Mouse (Mus musculus): ENCODE data around the gene Gm26602. TPM values are rescaled to one million over a fixed set of nuclear protein-coding genes. Genes with fewer than 3 reads are reported as not detected.
A peak's percentile ranks its signal among the peaks of the same experiment; 100 is the strongest.
"Not testable (repeated sequence)": the region's sequence is repeated elsewhere in the genome, so short reads cannot be mapped to it uniquely, and the experiment has no call there.

Gm26602 gene
- polyA plus RNA-seq, 1 experiment from 2014 or later: 6.0 TPM

- DNase-seq (ENCODE audit: low spot score) (no peak), ATAC-seq (no peak)
- WGBS: 9% methylated on average over 22 of the region's 22 CpGs
- Histone ChIP-seq H3K27me3 (replicated peaks; ENCODE audit: control insufficient read depth, insufficient read depth, low read length) (peaks cover 9% of the 10 kb centered on the region; the same call in 1 of the 2 replicates), H3K4me1 (ENCODE audit: control insufficient read depth, insufficient read depth, low read length) (peaks cover 3% of the 10 kb centered on the region; the same call in 1 of the 2 replicates), H3K4me3 (ENCODE audit: low read depth, low read length) (no peak overlapping the region), H3K9ac (ENCODE audit: low read length) (peak overlapping the region; percentile 7; the same call in 1 of the 2 replicates), H3K9me3 (replicated peaks; ENCODE audit: control insufficient read depth, low read length) (no peaks in the 10 kb centered on the region), H3K4me2 (ENCODE audit: low read length) (peak overlapping the region; percentile 24; the same call in 1 of the 2 replicates), H3K27ac (ENCODE audit: low read depth, low read length) (no peak overlapping the region), H3K36me3 (ENCODE audit: control insufficient read depth, insufficient read depth, low read length) (no peaks in the 10 kb centered on the region)
Observed at GRCm38 (mm10) chr10:79881981-79882380, 28.7 kb upstream of the Gm26602 start.

- 16% methylated on average over 22 of the region's 22 CpGs for WGBS
- DNase-seq (ENCODE audit: low spot score): peak; percentile 86
- no peak overlapping the region for H3K4me2 ChIP-seq (ENCODE audit: low read length)
- no peaks in the 10 kb centered on the region for H3K36me3 ChIP-seq (ENCODE audit: control insufficient read depth, insufficient read depth, low read length)
- ATAC-seq: 0 out of 2 replicates have a peak, but pooled peaks have one; percentile 18
- no peaks in the 10 kb centered on the region for H3K9me3 ChIP-seq (replicated peaks; ENCODE audit: control insufficient read depth, low read length)
- no peak overlapping the region for H3K9ac ChIP-seq (ENCODE audit: low read length)
- peaks cover 3% of the 10 kb centered on the region; the same call in 1 of the 2 replicates for H3K4me1 ChIP-seq (ENCODE audit: control insufficient read depth, insufficient read depth, low read length)
- H3K4me3 ChIP-seq (ENCODE audit: low read depth, low read length): no peak overlapping the region
- H3K27ac ChIP-seq (ENCODE audit: low read depth, low read length): no peak overlapping the region
- H3K27me3 ChIP-seq (replicated peaks; ENCODE audit: control insufficient read depth, insufficient read depth, low read length): peaks cover 9% of the 10 kb centered on the region; the same call in 1 of the 2 replicates
Observed at GRCm38 (mm10) chr10:79883297-79884084, 27.2 kb upstream of the Gm26602 start.

GRCm38 (mm10) chr10:79884446-79884845, 26.2 kb upstream of the Gm26602 start:
- WGBS: 52% methylated on average over 4 of the region's 4 CpGs
- Histone ChIP-seq H3K4me2 (ENCODE audit: low read length) (no peak overlapping the region), H3K9me3 (replicated peaks; ENCODE audit: control insufficient read depth, low read length) (no peaks in the 10 kb centered on the region), H3K36me3 (ENCODE audit: control insufficient read depth, insufficient read depth, low read length) (no peaks in the 10 kb centered on the region), H3K9ac (ENCODE audit: low read length) (no peak overlapping the region), H3K27ac (ENCODE audit: low read depth, low read length) (no peak overlapping the region), H3K4me3 (ENCODE audit: low read depth, low read length) (no peak overlapping the region), H3K4me1 (ENCODE audit: control insufficient read depth, insufficient read depth, low read length) (peaks cover 3% of the 10 kb centered on the region; the same call in 1 of the 2 replicates), H3K27me3 (replicated peaks; ENCODE audit: control insufficient read depth, insufficient read depth, low read length) (peaks cover 9% of the 10 kb centered on the region; the same call in 1 of the 2 replicates)
- no peak for ATAC-seq
- no peak for DNase-seq (ENCODE audit: low spot score)

- 80% methylated on average over 3 of the region's 3 CpGs for WGBS
- H3K4me3 ChIP-seq (ENCODE audit: low read depth, low read length); H3K4me2 ChIP-seq (ENCODE audit: low read length); H3K9ac ChIP-seq (ENCODE audit: low read length); H3K27ac ChIP-seq (ENCODE audit: low read depth, low read length); ATAC-seq; H3K36me3 ChIP-seq (ENCODE audit: control insufficient read depth, insufficient read depth, low read length); H3K9me3 ChIP-seq (replicated peaks; ENCODE audit: control insufficient read depth, low read length); H3K27me3 ChIP-seq (replicated peaks; ENCODE audit: control insufficient read depth, insufficient read depth, low read length); DNase-seq (ENCODE audit: low spot score); H3K4me1 ChIP-seq (ENCODE audit: control insufficient read depth, insufficient read depth, low read length): not testable (repeated sequence)
Observed at GRCm38 (mm10) chr10:79884938-79885337, 25.7 kb upstream of the Gm26602 start.

- ATAC-seq (no peak), DNase-seq (ENCODE audit: low spot score) (no peak)
- Histone ChIP-seq H3K36me3 (ENCODE audit: control insufficient read depth, insufficient read depth, low read length) (no peaks in the 10 kb centered on the region), H3K27me3 (replicated peaks; ENCODE audit: control insufficient read depth, insufficient read depth, low read length) (peaks cover 5% of the 10 kb centered on the region; the same call in 1 of the 2 replicates), H3K9ac (ENCODE audit: low read length) (no peak within 1 kb of the TSS), H3K4me1 (ENCODE audit: control insufficient read depth, insufficient read depth, low read length) (peaks cover 3% of the 10 kb centered on the region; the same call in 1 of the 2 replicates), H3K4me3 (ENCODE audit: low read depth, low read length) (no peak within 1 kb of the TSS), H3K4me2 (ENCODE audit: low read length) (no peak within 1 kb of the TSS), H3K27ac (ENCODE audit: low read depth, low read length) (no peak within 1 kb of the TSS), H3K9me3 (replicated peaks; ENCODE audit: control insufficient read depth, low read length) (no peaks in the 10 kb centered on the region)
- WGBS: 86% methylated on average over 6 of the region's 6 CpGs
Observed at GRCm38 (mm10) chr10:79886054-79886453, 24.6 kb upstream of the Gm26602 start, which contains the start of gene Elane. TSS of gene Elane (plus strand) at chr10:79886247.

GRCm38 (mm10) chr10:79886611-79887010, 24.0 kb upstream of the Gm26602 start:
- H3K36me3 ChIP-seq (ENCODE audit: control insufficient read depth, insufficient read depth, low read length): no peaks in the 10 kb centered on the region
- H3K4me2 ChIP-seq (ENCODE audit: low read length): no peak overlapping the region
- peaks cover 5% of the 10 kb centered on the region; the same call in 1 of the 2 replicates for H3K27me3 ChIP-seq (replicated peaks; ENCODE audit: control insufficient read depth, insufficient read depth, low read length)
- no peak for DNase-seq (ENCODE audit: low spot score)
- no peak for ATAC-seq
- peaks cover 3% of the 10 kb centered on the region; the same call in 1 of the 2 replicates for H3K4me1 ChIP-seq (ENCODE audit: control insufficient read depth, insufficient read depth, low read length)
- H3K9me3 ChIP-seq (replicated peaks; ENCODE audit: control insufficient read depth, low read length): no peaks in the 10 kb centered on the region
- no peak overlapping the region for H3K4me3 ChIP-seq (ENCODE audit: low read depth, low read length)
- 89% methylated on average over 8 of the region's 8 CpGs for WGBS
- no peak overlapping the region for H3K9ac ChIP-seq (ENCODE audit: low read length)
- H3K27ac ChIP-seq (ENCODE audit: low read depth, low read length): no peak overlapping the region

- no peak overlapping the region for H3K9ac ChIP-seq (ENCODE audit: low read length)
- H3K9me3 ChIP-seq (replicated peaks; ENCODE audit: control insufficient read depth, low read length): no peaks in the 10 kb centered on the region
- H3K27me3 ChIP-seq (replicated peaks; ENCODE audit: control insufficient read depth, insufficient read depth, low read length): no peaks in the 10 kb centered on the region
- DNase-seq (ENCODE audit: low spot score) (no peak), ATAC-seq (no peak)
- H3K4me3 ChIP-seq (ENCODE audit: low read depth, low read length): no peak overlapping the region
- no peaks in the 10 kb centered on the region; the same call in 1 of the 2 replicates for H3K36me3 ChIP-seq (ENCODE audit: control insufficient read depth, insufficient read depth, low read length)
- H3K27ac ChIP-seq (ENCODE audit: low read depth, low read length): no peak overlapping the region
- H3K4me1 ChIP-seq (ENCODE audit: control insufficient read depth, insufficient read depth, low read length): no peaks in the 10 kb centered on the region
- no peak overlapping the region for H3K4me2 ChIP-seq (ENCODE audit: low read length)
- 91% methylated on average over 2 of the region's 2 CpGs for WGBS
Observed at GRCm38 (mm10) chr10:79889386-79889785, 21.3 kb upstream of the Gm26602 start.

- peaks cover 8% of the 10 kb centered on the region for H3K36me3 ChIP-seq (ENCODE audit: control insufficient read depth, insufficient read depth, low read length)
- no peaks in the 10 kb centered on the region for H3K9me3 ChIP-seq (replicated peaks; ENCODE audit: control insufficient read depth, low read length)
- no peak within 1 kb of the TSS for H3K4me3 ChIP-seq (ENCODE audit: low read depth, low read length)
- H3K4me1 ChIP-seq (ENCODE audit: control insufficient read depth, insufficient read depth, low read length): no peaks in the 10 kb centered on the region
- no peak within 1 kb of the TSS for H3K4me2 ChIP-seq (ENCODE audit: low read length)
- H3K27me3 ChIP-seq (replicated peaks; ENCODE audit: control insufficient read depth, insufficient read depth, low read length): no peaks in the 10 kb centered on the region
- 37% methylated on average over 5 of the region's 5 CpGs for WGBS
- H3K9ac ChIP-seq (ENCODE audit: low read length): no peak within 1 kb of the TSS
- ATAC-seq (no peak), DNase-seq (ENCODE audit: low spot score) (no peak)
- H3K27ac ChIP-seq (ENCODE audit: low read depth, low read length): no peak within 1 kb of the TSS
Observed at GRCm38 (mm10) chr10:79890670-79891069, 20.0 kb upstream of the Gm26602 start, which contains the start of gene Cfd. TSS of gene Cfd (plus strand) at chr10:79890853.

Data from forebrain, embryonic 14.5 days (tissue).